Mouse (Mus musculus) limb, embryonic 11.5 days (tissue): Measurements from ENCODE around the gene Scgb2a2. TPM values are rescaled to one million over a fixed set of nuclear protein-coding genes. Genes with fewer than 3 reads are reported as not detected.

Experiments used
- microRNA-seq: library from miRNA; unstranded; fragments of <30 nt; microRNA quantifications from one replicate; pipeline ENCODE4, GENCODE M21; 2016
- polyA plus RNA-seq: library from polyadenylated mRNA; unstranded; fragments of >200 nt; fragmentation: Nextera tagmentation; extraction: Ambion mirVana; gene quantifications from 2 replicates; pipeline ENCODE4 v1.2.1, GENCODE M21; 2014

Gene Scgb2a2
- polyA plus RNA-seq, 1 experiment from 2014 or later, result not detected

Small RNAs within 50 kb of the gene (microRNA-seq; reads per million reads assigned to microRNA genes)
- gene Gm22369, result not detected

Other genes starting within 250 kb of the Scgb2a2 start
- gene Incenp, start 52.0 kb downstream of the Scgb2a2 start, polyA plus RNA-seq, result 116 and 117 TPM in 2 replicates
- gene Fth1, start 133.0 kb downstream of the Scgb2a2 start, polyA plus RNA-seq, result 1,189 and 1,219 TPM in 2 replicates
- gene Best1, start 154.1 kb downstream of the Scgb2a2 start, polyA plus RNA-seq, result 1.9 and 2.4 TPM in 2 replicates
- 39.8 and 44.5 TPM in 2 replicates for gene Rab3il1, start 154.1 kb downstream of the Scgb2a2 start, polyA plus RNA-seq
- 2.3 and 3.3 TPM in 2 replicates for gene Fads3, start 194.0 kb downstream of the Scgb2a2 start, polyA plus RNA-seq